4 mouse cellular contexts compared by ENCODE assay signal in the genomic region with DNA sequence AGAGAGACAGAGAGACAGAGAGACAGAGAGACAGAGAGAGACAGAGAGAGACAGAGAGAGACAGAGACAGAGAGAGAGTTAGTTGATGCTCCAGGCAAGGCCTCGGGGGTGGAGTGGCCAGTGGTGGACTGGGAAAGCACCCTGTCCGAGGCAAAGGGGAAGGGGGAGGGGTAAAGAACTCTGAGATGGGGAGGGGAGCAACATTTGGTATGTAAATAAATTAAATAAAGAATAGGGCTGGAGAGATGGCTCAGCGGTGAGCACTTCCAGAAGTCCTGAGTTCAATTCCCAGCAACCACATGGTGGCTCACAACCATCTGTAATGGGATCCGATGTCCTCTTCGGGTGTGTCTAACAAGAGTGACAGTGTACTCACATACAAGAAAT. TPM values are rescaled to one million over a fixed set of nuclear protein-coding genes. Genes with fewer than 3 reads are reported as not detected.
"Had no signal": no experiment of that assay in that cellular context is flagged by ENCODE, and none has a peak within 500 bp of the region (broad histone marks: within the 10 kb centered on the region; RNA-seq: fewer than 3 reads in every experiment).

No protein-coding gene starts in this region.

RNA-seq across cellular contexts. Expression of gene Scrg1, which starts 25.8 kb away (rescaled TPM):
- total RNA-seq: megakaryocyte-erythroid progenitor cell, adult 5-6 weeks; monocyte, adult 5-6 weeks had no signal
- polyA plus RNA-seq: small intestine, adult 2 months; thymus, postnatal 0 days had no signal
